Mouse (Mus musculus): ENCODE results near the gene Krtap5-5. TPM values are rescaled to one million over a fixed set of nuclear protein-coding genes. Genes with fewer than 3 reads are reported as not detected.

Krtap5-5 gene
- polyA plus RNA-seq, 1 experiment from 2014 or later: not detected

- Histone ChIP-seq H3K9me3 (no peaks in the 10 kb centered on the region), H3K9ac (replicated peaks) (no peak overlapping the region), H3K4me1 (no peaks in the 10 kb centered on the region), H3K27ac (replicated peaks) (no peak overlapping the region), H3K4me2 (replicated peaks) (no peak overlapping the region), H3K4me3 (no peak overlapping the region), H3K27me3 (no peaks in the 10 kb centered on the region), H3K36me3 (no peaks in the 10 kb centered on the region)
- no peak for ATAC-seq (ENCODE audit: low FRiP score, low read depth)
These were observed 24.3 kb downstream of the Krtap5-5 start for GRCm38 (mm10) chr7:142205488-142205887.

- Histone ChIP-seq H3K4me2 (replicated peaks) (no peak within 1 kb of the TSS), H3K9ac (replicated peaks) (no peak within 1 kb of the TSS), H3K27me3 (no peaks in the 10 kb centered on the region), H3K4me1 (no peaks in the 10 kb centered on the region), H3K4me3 (no peak within 1 kb of the TSS), H3K9me3 (no peaks in the 10 kb centered on the region), H3K36me3 (no peaks in the 10 kb centered on the region), H3K27ac (replicated peaks) (no peak within 1 kb of the TSS)
- no peak for ATAC-seq (ENCODE audit: low FRiP score, low read depth)
- WGBS: 79% methylated on average over 1 of the region's 1 CpGs
These were observed 28.7 kb downstream of the Krtap5-5 start, which contains the start of gene Krtap5-3 for GRCm38 (mm10) chr7:142201064-142201463. TSS of gene Krtap5-3 (plus strand) at chr7:142201364.

GRCm38 (mm10) chr7:142198748-142199147 is 31.0 kb downstream of the Krtap5-5 start:
- no peak for ATAC-seq (ENCODE audit: low FRiP score, low read depth)
- WGBS: 83% methylated on average over 2 of the region's 2 CpGs
- Histone ChIP-seq H3K4me2 (replicated peaks) (no peak overlapping the region), H3K9ac (replicated peaks) (no peak overlapping the region), H3K27ac (replicated peaks) (no peak overlapping the region), H3K27me3 (no peaks in the 10 kb centered on the region), H3K9me3 (no peaks in the 10 kb centered on the region), H3K4me3 (no peak overlapping the region), H3K36me3 (no peaks in the 10 kb centered on the region), H3K4me1 (no peaks in the 10 kb centered on the region)

GRCm38 (mm10) chr7:142190289-142190688 is 39.5 kb downstream of the Krtap5-5 start, which contains the start of gene Gm10153:
TSS of gene Gm10153 (minus strand) at chr7:142190389.
- Histone ChIP-seq H3K4me1 (no peaks in the 10 kb centered on the region), H3K9ac (replicated peaks) (no peak within 1 kb of the TSS), H3K4me2 (replicated peaks) (no peak within 1 kb of the TSS), H3K9me3 (no peaks in the 10 kb centered on the region), H3K27ac (replicated peaks) (no peak within 1 kb of the TSS), H3K36me3 (no peaks in the 10 kb centered on the region), H3K27me3 (no peaks in the 10 kb centered on the region), H3K4me3 (no peak within 1 kb of the TSS)
- 53% methylated on average over 2 of the region's 2 CpGs for WGBS
- no peak for ATAC-seq (ENCODE audit: low FRiP score, low read depth)

- H3K4me3 ChIP-seq: no peak overlapping the region
- 58% methylated on average over 2 of the region's 2 CpGs for WGBS
- no peaks in the 10 kb centered on the region for H3K36me3 ChIP-seq
- no peaks in the 10 kb centered on the region for H3K9me3 ChIP-seq
- no peak overlapping the region for H3K4me2 ChIP-seq (replicated peaks)
- no peaks in the 10 kb centered on the region for H3K4me1 ChIP-seq
- no peak overlapping the region for H3K27ac ChIP-seq (replicated peaks)
- no peak for ATAC-seq (ENCODE audit: low FRiP score, low read depth)
- no peaks in the 10 kb centered on the region for H3K27me3 ChIP-seq
- H3K9ac ChIP-seq (replicated peaks): no peak overlapping the region
These were observed 41.6 kb downstream of the Krtap5-5 start for GRCm38 (mm10) chr7:142188156-142188555.

GRCm38 (mm10) chr7:142181021-142181420 is 48.8 kb downstream of the Krtap5-5 start:
- ATAC-seq (ENCODE audit: low FRiP score, low read depth): no peak
- 65% methylated on average over 1 of the region's 1 CpGs for WGBS

More at GRCm38 (mm10) chr7:142181021-142181420, 48.8 kb downstream of the Krtap5-5 start:
- Histone ChIP-seq H3K27ac (replicated peaks) (no peak overlapping the region), H3K27me3 (no peaks in the 10 kb centered on the region), H3K9ac (replicated peaks) (no peak overlapping the region), H3K9me3 (no peaks in the 10 kb centered on the region), H3K4me1 (no peaks in the 10 kb centered on the region), H3K4me3 (no peak overlapping the region), H3K4me2 (replicated peaks) (no peak overlapping the region), H3K36me3 (no peaks in the 10 kb centered on the region)

Other genes starting within 250 kb of the Krtap5-5 start
- 50.6 and 50.9 TPM in 2 replicates for gene Mob2, start 168.9 kb downstream of the Krtap5-5 start, polyA plus RNA-seq (2016; fragmentation: Nextera tagmentation; extraction: Ambion mirVana)
- 41.5 and 44.3 TPM in 2 replicates for gene Dusp8, start 134.1 kb downstream of the Krtap5-5 start, polyA plus RNA-seq (2016; fragmentation: Nextera tagmentation; extraction: Ambion mirVana)
- gene Gm45618, start 109.2 kb downstream of the Krtap5-5 start, polyA plus RNA-seq (2016; fragmentation: Nextera tagmentation; extraction: Ambion mirVana): not detected in 2 replicates
- not detected in 2 replicates for gene Gm39115, start 93.9 kb downstream of the Krtap5-5 start, polyA plus RNA-seq (2016; fragmentation: Nextera tagmentation; extraction: Ambion mirVana)
- gene Gm45337, start 85.4 kb downstream of the Krtap5-5 start, polyA plus RNA-seq (2016; fragmentation: Nextera tagmentation; extraction: Ambion mirVana): not detected in 2 replicates
- not detected in 2 replicates for gene Gm29735, start 72.9 kb downstream of the Krtap5-5 start, polyA plus RNA-seq (2016; fragmentation: Nextera tagmentation; extraction: Ambion mirVana)
- gene Gm4553, start 64.2 kb downstream of the Krtap5-5 start, polyA plus RNA-seq (2016; fragmentation: Nextera tagmentation; extraction: Ambion mirVana): not detected in 2 replicates
- not detected in 2 replicates for gene Krtap5-2, start 54.0 kb downstream of the Krtap5-5 start, polyA plus RNA-seq (2016; fragmentation: Nextera tagmentation; extraction: Ambion mirVana)
- gene Gm10153, start 39.6 kb downstream of the Krtap5-5 start, polyA plus RNA-seq (2016; fragmentation: Nextera tagmentation; extraction: Ambion mirVana): not detected in 2 replicates
- not detected in 2 replicates for gene Krtap5-3, start 28.6 kb downstream of the Krtap5-5 start, polyA plus RNA-seq (2016; fragmentation: Nextera tagmentation; extraction: Ambion mirVana)
- not detected in 2 replicates for gene Gm7579, start 18.1 kb downstream of the Krtap5-5 start, polyA plus RNA-seq (2016; fragmentation: Nextera tagmentation; extraction: Ambion mirVana)
- gene Gm40460, start 11.1 kb upstream of the Krtap5-5 start, polyA plus RNA-seq (2016; fragmentation: Nextera tagmentation; extraction: Ambion mirVana): not detected in 2 replicates
- not detected in 2 replicates for gene Gm2431, start 28.4 kb upstream of the Krtap5-5 start, polyA plus RNA-seq (2016; fragmentation: Nextera tagmentation; extraction: Ambion mirVana)
- not detected in 2 replicates for gene Gm4559, start 44.4 kb upstream of the Krtap5-5 start, polyA plus RNA-seq (2016; fragmentation: Nextera tagmentation; extraction: Ambion mirVana)
- not detected in 2 replicates for gene Krtap5-1, start 67.1 kb upstream of the Krtap5-5 start, polyA plus RNA-seq (2016; fragmentation: Nextera tagmentation; extraction: Ambion mirVana)
- gene Krtap5-4, start 73.6 kb upstream of the Krtap5-5 start, polyA plus RNA-seq (2016; fragmentation: Nextera tagmentation; extraction: Ambion mirVana): not detected in 2 replicates
- gene Ifitm10, start 143.8 kb upstream of the Krtap5-5 start, polyA plus RNA-seq (2016; fragmentation: Nextera tagmentation; extraction: Ambion mirVana): 0.43 and 0.63 TPM in 2 replicates
- gene Gm49369, start 152.7 kb upstream of the Krtap5-5 start, polyA plus RNA-seq (2016; fragmentation: Nextera tagmentation; extraction: Ambion mirVana): 0.56 TPM in 1 of 2 replicates, not detected in the other
- 163 and 183 TPM in 2 replicates for gene Ctsd, start 158.1 kb upstream of the Krtap5-5 start, polyA plus RNA-seq (2016; fragmentation: Nextera tagmentation; extraction: Ambion mirVana)
- gene Syt8, start 204.9 kb upstream of the Krtap5-5 start, polyA plus RNA-seq (2016; fragmentation: Nextera tagmentation; extraction: Ambion mirVana): 0.56 TPM in 1 of 2 replicates, not detected in the other
- gene Tnni2, start 211.8 kb upstream of the Krtap5-5 start, polyA plus RNA-seq (2016; fragmentation: Nextera tagmentation; extraction: Ambion mirVana): 0.66 TPM in 1 of 2 replicates, not detected in the other
- 9.8 and 11.1 TPM in 2 replicates for gene Lsp1, start 230.8 kb upstream of the Krtap5-5 start, polyA plus RNA-seq (2016; fragmentation: Nextera tagmentation; extraction: Ambion mirVana)